Mouse (Mus musculus) lung, embryonic 16.5 days (tissue): ENCODE results near the gene Lmtk2. TPM values are rescaled to one million over a fixed set of nuclear protein-coding genes. Genes with fewer than 3 reads are reported as not detected.

Experiments used
- ATAC-seq: fragments of 200-750 bp; cut with Nextera tagmentation; 2 replicates; pipeline ENCODE4 v1.8.0; 2017; ENCODE audit warnings: low read depth, mild to moderate bottlenecking, moderate library complexity
- H3K27ac ChIP-seq: fragments of 300-500 bp; sonication (generic); 2 replicates; pipeline ENCODE4 v1.5.1; 2014; ENCODE audit warnings: mild to moderate bottlenecking, control low read depth, low read length
- H3K27me3 ChIP-seq: fragments of 300-500 bp; sonication (generic); 2 replicates; pipeline ENCODE4 v1.6.1; 2014; ENCODE audit warnings: low read depth, low read length, mixed read lengths; ENCODE audit not compliant: control insufficient read depth, insufficient read depth
- H3K36me3 ChIP-seq: fragments of 300-500 bp; sonication (generic); 2 replicates; pipeline ENCODE4 v1.6.1; 2014; ENCODE audit warnings: low read length; ENCODE audit not compliant: control insufficient read depth, insufficient read depth
- H3K4me1 ChIP-seq: fragments of 300-500 bp; sonication (generic); replicated peaks from 2 replicates; pipeline ENCODE4 v1.6.1; 2014; ENCODE audit warnings: low read length, mixed read lengths; ENCODE audit not compliant: control insufficient read depth, insufficient read depth
- H3K4me2 ChIP-seq: fragments of 300-500 bp; sonication (generic); 2 replicates; pipeline ENCODE4 v1.6.1; 2014; ENCODE audit warnings: low read depth, low read length, control low read depth
- H3K4me3 ChIP-seq: fragments of 300-500 bp; sonication (generic); 2 replicates; pipeline ENCODE4 v1.5.1; 2014; ENCODE audit warnings: mild to moderate bottlenecking, low read length, control low read depth
- H3K9ac ChIP-seq: fragments of 300-500 bp; sonication (generic); 2 replicates; pipeline ENCODE4 v1.6.1; 2014; ENCODE audit warnings: low read length, control low read depth
- H3K9me3 ChIP-seq: fragments of 300-500 bp; sonication (generic); 2 replicates; pipeline ENCODE4 v1.6.1; 2016; ENCODE audit warnings: low read length; ENCODE audit not compliant: control insufficient read depth
- WGBS: fragments of 180-500 bp; shearing (Covaris S2); extraction: QIAGEN DNeasy Blood & Tissue Kit; methylation state at CpG from one replicate; pipeline ENCODE4 v1.1.7; 2014; 5-methylcytosine and 5-hydroxymethylcytosine counted together
- polyA plus RNA-seq: library from polyadenylated mRNA; unstranded; fragments of >200 nt; fragmentation: Nextera tagmentation; extraction: Ambion mirVana; gene quantifications from 2 replicates; pipeline ENCODE4 v1.2.1, GENCODE M21; 2015

Lmtk2 gene
- polyA plus RNA-seq, 1 experiment from 2014 or later, result 3.7 TPM

GRCm38 (mm10) chr5:144194416-144194815, 94.2 kb downstream of the Lmtk2 start:
- H3K4me1 ChIP-seq, result peaks cover 11% of the 10 kb centered on the region
- H3K9me3 ChIP-seq, result no peaks in the 10 kb centered on the region
- H3K36me3 ChIP-seq, result no peaks in the 10 kb centered on the region
- no peak overlapping the region for H3K4me3 ChIP-seq
- no peaks in the 10 kb centered on the region for H3K27me3 ChIP-seq
- H3K4me2 ChIP-seq, result no peak overlapping the region
- H3K9ac ChIP-seq, result no peak overlapping the region
- 75% methylated on average over 7 of the region's 7 CpGs for WGBS
- no peak for ATAC-seq
- H3K27ac ChIP-seq, result no peak overlapping the region

DNA sequence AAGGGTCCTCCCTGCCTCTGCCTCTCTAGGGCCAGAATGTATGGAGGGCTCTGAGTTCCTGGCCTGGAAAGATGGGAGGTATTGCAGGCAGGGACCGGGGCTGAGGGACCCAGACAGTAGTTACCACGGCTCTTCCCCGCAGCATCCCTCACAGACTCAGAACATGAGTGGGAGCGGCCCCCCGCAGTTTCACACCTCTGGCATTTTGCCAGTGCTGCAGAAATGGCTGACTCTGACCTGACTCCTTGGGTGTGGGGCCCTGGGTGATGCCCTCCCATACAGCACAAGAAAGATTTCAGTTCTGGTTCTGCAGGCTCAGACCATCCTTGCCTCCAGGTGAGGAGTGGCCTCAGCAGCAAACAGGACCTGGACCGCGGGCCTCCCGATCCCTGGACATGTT, 95.3 kb downstream of the Lmtk2 start:
- no peak overlapping the region for H3K9ac ChIP-seq
- H3K9me3 ChIP-seq, result no peaks in the 10 kb centered on the region
- 82% methylated on average over 8 of the region's 8 CpGs for WGBS
- no peaks in the 10 kb centered on the region for H3K27me3 ChIP-seq
- no peak overlapping the region for H3K4me3 ChIP-seq
- no peak for ATAC-seq
- no peak overlapping the region for H3K4me2 ChIP-seq
- no peak overlapping the region for H3K27ac ChIP-seq
- H3K36me3 ChIP-seq, result 0 out of 2 replicates have a peak, but pooled peaks cover 1% of the 10 kb centered on the region
- H3K4me1 ChIP-seq, result no peaks in the 10 kb centered on the region; the same call in 1 of the 2 replicates

- H3K4me2 ChIP-seq, result no peak overlapping the region
- 76% methylated on average over 11 of the region's 11 CpGs for WGBS
- ATAC-seq, result no peak
Measured at GRCm38 (mm10) chr5:144200616-144201015, 100.4 kb downstream of the Lmtk2 start.

DNA sequence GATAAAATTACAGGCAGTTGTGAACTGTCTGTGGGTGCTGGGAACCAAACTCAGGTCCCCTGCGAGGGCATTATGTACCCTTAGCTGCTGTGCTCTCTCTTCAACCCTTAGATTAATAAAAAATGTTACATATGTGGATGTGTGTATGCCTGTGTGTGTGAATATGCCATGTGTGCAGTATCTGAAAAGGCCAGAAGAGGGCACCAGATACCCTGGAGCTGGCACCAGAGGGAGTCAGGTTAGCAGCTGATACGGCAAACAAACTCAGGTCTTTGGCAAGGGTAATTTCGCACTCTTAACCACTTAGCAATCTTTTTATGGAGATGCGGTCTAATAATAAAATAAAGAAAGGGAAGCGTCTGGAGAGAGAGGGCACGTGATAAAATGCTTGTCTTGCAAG, 102.2 kb downstream of the Lmtk2 start:
- Histone ChIP-seq H3K27ac (no peak overlapping the region), H3K9ac (no peak overlapping the region), H3K36me3 (peaks cover 19% of the 10 kb centered on the region), H3K4me2 (no peak overlapping the region), H3K4me1 (no peaks in the 10 kb centered on the region), H3K9me3 (peaks cover 6% of the 10 kb centered on the region; the same call in 1 of the 2 replicates), H3K4me3 (no peak overlapping the region), H3K27me3 (no peaks in the 10 kb centered on the region)
- no peak for ATAC-seq
- WGBS, result 96% methylated on average over 6 of the region's 6 CpGs

More at GRCm38 (mm10) chr5:144200616-144201015, 100.4 kb downstream of the Lmtk2 start:
- peaks cover 16% of the 10 kb centered on the region for H3K36me3 ChIP-seq
- H3K9me3 ChIP-seq, result peaks cover 6% of the 10 kb centered on the region; the same call in 1 of the 2 replicates
- no peak overlapping the region for H3K27ac ChIP-seq
- H3K4me1 ChIP-seq, result no peaks in the 10 kb centered on the region; the same call in 1 of the 2 replicates
- H3K27me3 ChIP-seq, result no peaks in the 10 kb centered on the region
- no peak overlapping the region for H3K9ac ChIP-seq
- H3K4me3 ChIP-seq, result no peak overlapping the region

DNA sequence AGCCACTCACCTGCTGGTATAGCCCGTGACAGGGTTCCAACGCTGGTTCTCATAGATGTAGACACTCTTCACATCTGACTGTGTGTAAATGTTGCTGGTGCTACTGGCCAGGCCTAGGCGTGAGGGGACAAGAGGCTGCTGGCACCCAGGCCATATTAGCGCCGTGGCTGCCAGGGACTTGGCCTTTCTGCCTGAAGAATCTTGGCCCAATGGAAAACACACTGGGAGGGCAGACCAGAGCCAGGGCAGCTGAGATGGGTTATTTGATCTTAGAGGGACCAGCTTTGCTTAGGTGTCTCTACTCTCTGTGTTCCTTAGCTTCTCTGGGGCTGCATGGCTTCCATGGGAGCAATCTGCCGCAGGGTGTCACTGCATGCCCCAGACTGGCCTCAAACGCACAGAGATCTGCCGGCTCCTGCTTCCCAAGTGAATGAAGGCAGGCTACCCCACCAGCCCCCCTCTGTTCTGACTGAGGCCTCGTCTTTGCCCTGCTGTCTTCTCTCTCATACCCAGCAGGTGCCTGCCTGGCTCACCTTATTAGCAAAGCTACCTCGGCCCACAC, 103.2 kb downstream of the Lmtk2 start:
- H3K9ac ChIP-seq, result no peak overlapping the region
- ATAC-seq, result no peak
- H3K4me3 ChIP-seq, result no peak overlapping the region
- peaks cover 6% of the 10 kb centered on the region; the same call in 1 of the 2 replicates for H3K9me3 ChIP-seq
- 91% methylated on average over 10 of the region's 10 CpGs for WGBS
- H3K4me1 ChIP-seq, result no peaks in the 10 kb centered on the region
- H3K36me3 ChIP-seq, result peaks cover 21% of the 10 kb centered on the region
- H3K4me2 ChIP-seq, result no peak overlapping the region
- no peaks in the 10 kb centered on the region for H3K27me3 ChIP-seq
- no peak overlapping the region for H3K27ac ChIP-seq

DNA sequence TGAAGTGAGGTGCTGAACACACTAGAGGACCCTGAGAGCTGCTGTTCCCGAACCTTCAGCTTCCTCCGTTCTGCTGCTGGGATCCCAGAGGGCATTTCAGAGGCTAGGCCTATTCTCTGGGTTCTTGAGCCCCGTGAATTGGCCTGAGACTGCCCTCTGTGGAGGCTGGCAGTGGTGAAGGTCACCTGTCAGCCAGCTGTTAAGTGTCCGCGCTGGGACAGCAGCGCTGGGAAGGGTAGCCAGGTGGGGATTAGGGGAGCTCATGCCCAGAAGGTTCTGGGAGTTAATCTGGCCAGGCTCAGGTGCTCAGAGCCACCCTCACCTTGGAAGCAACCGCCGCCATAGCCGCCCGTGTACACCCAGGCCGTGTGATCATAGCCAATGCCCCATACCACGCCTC, 104.1 kb downstream of the Lmtk2 start:
- no peak overlapping the region for H3K27ac ChIP-seq
- no peak overlapping the region for H3K4me3 ChIP-seq
- no peaks in the 10 kb centered on the region for H3K4me1 ChIP-seq
- H3K9me3 ChIP-seq, result peaks cover 6% of the 10 kb centered on the region; the same call in 1 of the 2 replicates
- no peak overlapping the region for H3K4me2 ChIP-seq
- no peak overlapping the region for H3K9ac ChIP-seq
- no peak for ATAC-seq
- 85% methylated on average over 12 of the region's 12 CpGs for WGBS
- peaks cover 24% of the 10 kb centered on the region for H3K36me3 ChIP-seq
- H3K27me3 ChIP-seq, result no peaks in the 10 kb centered on the region

GRCm38 (mm10) chr5:144204911-144205310, 104.7 kb downstream of the Lmtk2 start:
- no peak for ATAC-seq
- Histone ChIP-seq H3K4me2 (no peak overlapping the region), H3K9ac (no peak overlapping the region), H3K36me3 (peaks cover 29% of the 10 kb centered on the region), H3K4me1 (no peaks in the 10 kb centered on the region), H3K27ac (no peak overlapping the region), H3K4me3 (no peak overlapping the region), H3K27me3 (no peaks in the 10 kb centered on the region), H3K9me3 (peaks cover 6% of the 10 kb centered on the region; the same call in 1 of the 2 replicates)
- 76% methylated on average over 10 of the region's 10 CpGs for WGBS

DNA sequence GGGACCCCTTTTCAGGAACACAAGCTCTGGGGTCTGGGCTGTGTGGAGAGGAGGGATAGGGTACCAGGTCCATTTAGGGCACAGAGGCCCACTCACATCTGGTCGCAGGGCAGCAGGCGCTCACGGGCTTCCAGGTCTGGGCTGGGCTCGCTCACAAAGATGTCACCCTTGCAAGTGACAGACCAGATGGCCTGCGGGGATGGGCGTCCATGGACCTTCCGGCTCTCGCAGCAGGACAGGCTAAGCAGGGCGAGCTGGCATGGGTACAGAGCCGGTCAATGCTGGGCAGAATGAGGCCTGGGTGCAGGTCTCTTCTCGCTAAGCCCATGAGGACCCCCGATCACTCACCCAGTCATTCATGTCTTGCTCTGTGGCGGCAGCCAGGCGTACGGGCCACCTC, 105.8 kb downstream of the Lmtk2 start:
- H3K36me3 ChIP-seq, result peaks cover 30% of the 10 kb centered on the region
- no peak overlapping the region for H3K9ac ChIP-seq
- no peak overlapping the region for H3K27ac ChIP-seq
- no peak for ATAC-seq
- 96% methylated on average over 15 of the region's 15 CpGs for WGBS
- H3K4me3 ChIP-seq, result no peak overlapping the region
- no peak overlapping the region for H3K4me2 ChIP-seq
- no peaks in the 10 kb centered on the region for H3K4me1 ChIP-seq
- H3K9me3 ChIP-seq, result peaks cover 6% of the 10 kb centered on the region; the same call in 1 of the 2 replicates
- no peaks in the 10 kb centered on the region for H3K27me3 ChIP-seq

DNA sequence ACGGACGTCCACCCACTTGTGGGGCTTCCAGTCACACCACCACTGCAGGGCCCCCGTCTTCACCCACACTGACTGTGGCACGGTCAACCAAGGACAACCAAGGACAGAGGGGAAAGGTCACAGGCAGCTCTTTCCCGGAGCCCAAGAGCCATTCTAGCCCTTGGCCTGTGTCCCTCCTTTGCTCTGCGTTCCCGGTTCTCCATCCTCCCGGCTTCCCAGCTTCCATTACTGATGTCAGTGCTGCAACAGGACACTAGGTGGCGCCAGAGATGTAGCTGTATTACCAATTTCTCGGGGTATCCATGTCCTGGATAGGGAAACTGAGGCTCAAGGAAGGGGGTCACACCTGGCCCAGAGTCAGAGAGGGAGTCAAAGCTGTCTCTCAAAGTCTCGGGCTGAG, 107.2 kb downstream of the Lmtk2 start:
- peaks cover 25% of the 10 kb centered on the region for H3K36me3 ChIP-seq
- H3K27ac ChIP-seq, result no peak overlapping the region
- WGBS, result 49% methylated on average over 11 of the region's 11 CpGs
- H3K4me1 ChIP-seq, result no peaks in the 10 kb centered on the region
- no peak overlapping the region for H3K9ac ChIP-seq
- no peak overlapping the region for H3K4me2 ChIP-seq
- no peak overlapping the region for H3K4me3 ChIP-seq
- no peaks in the 10 kb centered on the region for H3K27me3 ChIP-seq
- peaks cover 4% of the 10 kb centered on the region; the same call in 1 of the 2 replicates for H3K9me3 ChIP-seq
- no peak for ATAC-seq
